Mouse (Mus musculus) MEL (cell line): ENCODE measurements around the gene Pgpep1l.

Experiments
- CTCF ChIP-seq, 3 experiments: IDR thresholded peaks in 2 of 3; conservative IDR thresholded peaks in 1 of 3; 2 replicates each; pipeline ENCODE4 v1.5.1; 2011 to 2012; ENCODE audit warnings: low read length in 3 of 3, low read depth in 2 of 3, mild to moderate bottlenecking in 2 of 3, improper control_type of control experiment in 1 of 3, inconsistent platforms in 1 of 3, mixed read lengths in 1 of 3, moderate library complexity in 1 of 3; ENCODE audit not compliant: control insufficient read depth in 1 of 3, insufficient read depth in 1 of 3, poor library complexity in 1 of 3, severe bottlenecking in 1 of 3
- EP300 ChIP-seq, 2 experiments: IDR thresholded peaks; 2 replicates each; pipeline ENCODE4 v1.6.1; 2011; ENCODE audit warnings: improper control_type of control experiment in 2 of 2, low read length in 2 of 2, low read depth in 1 of 2, mild to moderate bottlenecking in 1 of 2
- NRF1 ChIP-seq: IDR thresholded peaks from 2 replicates; pipeline ENCODE4 v1.6.1; 2014; ENCODE audit warnings: low read depth, mild to moderate bottlenecking, inconsistent platforms, low read length, improper control_type of control experiment, moderate library complexity; ENCODE audit not compliant: poor library complexity, insufficient read depth, severe bottlenecking
- SMC3 ChIP-seq: IDR thresholded peaks from 2 replicates; pipeline ENCODE4 v1.6.1; 2011; ENCODE audit warnings: low read depth, low read length, improper control_type of control experiment
- UBTF ChIP-seq: IDR thresholded peaks from 2 replicates; pipeline ENCODE4 v1.6.1; 2012; ENCODE audit warnings: low read depth, mild to moderate bottlenecking, inconsistent platforms, low read length, improper control_type of control experiment, moderate library complexity, borderline replicate concordance; ENCODE audit not compliant: insufficient read depth
- USF1 ChIP-seq: IDR thresholded peaks from 2 replicates; pipeline ENCODE4 v1.6.1; 2014; ENCODE audit warnings: low read depth, mild to moderate bottlenecking, inconsistent platforms, low read length, improper control_type of control experiment, moderate library complexity

DNA sequence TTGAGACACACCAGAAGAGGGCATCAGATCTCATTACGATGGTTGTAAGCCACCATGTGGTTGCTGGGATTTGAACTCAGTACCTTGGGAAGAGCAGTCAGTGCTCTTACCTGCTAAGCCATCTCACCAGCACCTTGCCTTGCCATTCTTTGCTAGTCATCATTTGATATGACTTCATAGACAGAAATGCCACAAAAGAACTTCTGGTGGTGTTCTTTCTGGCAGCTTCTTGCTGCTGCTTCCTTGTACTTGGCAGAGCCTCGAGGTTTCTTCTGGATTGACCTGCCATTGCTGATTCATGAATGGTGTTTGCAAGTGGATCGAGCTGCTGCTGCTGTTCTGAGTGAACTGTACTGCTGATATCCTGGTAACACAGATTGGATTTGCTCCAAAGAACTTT, 13.1 kb downstream of the Pgpep1l start:
- TF ChIP-seq CTCF (IDR thresholded peaks at IDR 0.05 in 2 of 3, conservative IDR thresholded peaks at IDR 0.05 in 1 of 3; ENCODE audit: control insufficient read depth in 1 of 3, insufficient read depth in 1 of 3, low read depth in 2 of 3, low read length in 3 of 3, poor library complexity in 1 of 3, severe bottlenecking in 1 of 3) (no peak), USF1 (no peak), SMC3 (no peak), NRF1 (no peak), EP300 (IDR thresholded peaks at IDR 0.05; ENCODE audit: low read depth in 1 of 2, low read length in 2 of 2) (no peak), UBTF (no peak)
